ENCODE assay signal across 26 mouse cellular contexts in genomic region chr3:42587296-42587932, GRCm38 (mm10).
DNase-seq lines count a peak whose midpoint lies in the region; ATAC-seq and TF ChIP-seq lines count a peak whose summit lies in the region.
"Had no signal": no experiment of that assay in that cellular context is flagged by ENCODE, and none has a peak within 500 bp of the region (broad histone marks: within the 10 kb centered on the region; RNA-seq: fewer than 3 reads in every experiment).

No protein-coding gene starts in this region.

- no peak overlapping the region for H3K4me2 ChIP-seq in forebrain, embryonic 15.5 days (replicated peaks)
- no peak overlapping the region for H3K4me2 ChIP-seq in neural tube, embryonic 13.5 days
- H3K4me2 ChIP-seq in limb, embryonic 13.5 days (replicated peaks), result no peak overlapping the region
- H3K4me2 ChIP-seq in stomach, postnatal 0 days (replicated peaks; ENCODE audit: low read depth), result no peak overlapping the region
- H3K4me2 ChIP-seq: embryonic facial prominence, embryonic 13.5 days; heart, embryonic 12.5 days; hindbrain, embryonic 12.5 days; liver, embryonic 11.5 days; midbrain, embryonic 11.5 days had no signal

- H3K27ac ChIP-seq in forebrain, embryonic 15.5 days (replicated peaks), result no peak overlapping the region
- H3K27ac ChIP-seq in forebrain, embryonic 10.5 days, result no peak overlapping the region
- no peak overlapping the region for H3K27ac ChIP-seq in neural tube, embryonic 13.5 days (replicated peaks)
- H3K27ac ChIP-seq in limb, embryonic 13.5 days, result no peak overlapping the region
- no peak overlapping the region for H3K27ac ChIP-seq in stomach, postnatal 0 days (replicated peaks)
- H3K27ac ChIP-seq in heart, embryonic 10.5 days, result no peak overlapping the region
- H3K27ac ChIP-seq: embryonic facial prominence, embryonic 13.5 days; hindbrain, embryonic 12.5 days had no signal

- no peak for TF ChIP-seq EP300 in stomach, postnatal 0 days (optimal IDR thresholded peaks at IDR 0.05)

- no peak for DNase-seq in forebrain, embryonic 10.5 days (ENCODE audit: extremely low spot score, low spot score)
- no peak for DNase-seq in neural tube, embryonic 10.5 days (ENCODE audit: extremely low spot score, low spot score)
- DNase-seq in stomach, postnatal 0 days (ENCODE audit: low spot score), result no peak
- no peak for DNase-seq in heart, embryonic 10.5 days (ENCODE audit: low spot score)
- DNase-seq: adrenal gland, adult 2 months; cerebellum, adult 11-12 months; cerebellum, postnatal 10 days; gastrocnemius, postnatal 10 days; heart, postnatal 10 days; kidney, adult 9 months; kidney, postnatal 25 days; liver, postnatal 0 days; lung, postnatal 10 days; retina, postnatal 1 day; right cerebral cortex, postnatal 25 days; spleen, adult 18-20 months had no signal

- H3K36me3 ChIP-seq in forebrain, embryonic 15.5 days, result no peaks in the 10 kb centered on the region
- no peaks in the 10 kb centered on the region for H3K36me3 ChIP-seq in forebrain, embryonic 10.5 days (replicated peaks)
- H3K36me3 ChIP-seq in neural tube, embryonic 13.5 days, result no peaks in the 10 kb centered on the region
- H3K36me3 ChIP-seq in limb, embryonic 13.5 days, result no peaks in the 10 kb centered on the region
- no peaks in the 10 kb centered on the region for H3K36me3 ChIP-seq in stomach, postnatal 0 days (ENCODE audit: control insufficient read depth, insufficient read depth, low read length)
- H3K36me3 ChIP-seq in heart, embryonic 10.5 days, result no peaks in the 10 kb centered on the region
- H3K36me3 ChIP-seq: embryonic facial prominence, embryonic 13.5 days; G1E; heart, embryonic 12.5 days; hindbrain, embryonic 12.5 days had no signal

- no peak for TF ChIP-seq CTCF in stomach, postnatal 0 days (IDR thresholded peaks at IDR 0.05; ENCODE audit: low read depth)

- no peak overlapping the region for H3K4me3 ChIP-seq in forebrain, embryonic 15.5 days
- H3K4me3 ChIP-seq in forebrain, embryonic 10.5 days, result no peak overlapping the region
- H3K4me3 ChIP-seq in neural tube, embryonic 13.5 days, result no peak overlapping the region
- no peak overlapping the region for H3K4me3 ChIP-seq in limb, embryonic 13.5 days
- H3K4me3 ChIP-seq in stomach, postnatal 0 days (ENCODE audit: low read depth, low read length), result no peak overlapping the region
- H3K4me3 ChIP-seq in heart, embryonic 10.5 days, result no peak overlapping the region
- H3K4me3 ChIP-seq: embryonic facial prominence, embryonic 13.5 days; heart, embryonic 12.5 days; hindbrain, embryonic 12.5 days had no signal

- 0 out of 2 replicates have a peak, but pooled peaks cover 4% of the 10 kb centered on the region for H3K4me1 ChIP-seq in forebrain, embryonic 15.5 days
- no peaks in the 10 kb centered on the region for H3K4me1 ChIP-seq in forebrain, embryonic 10.5 days
- no peaks in the 10 kb centered on the region for H3K4me1 ChIP-seq in neural tube, embryonic 13.5 days (replicated peaks)
- no peaks in the 10 kb centered on the region for H3K4me1 ChIP-seq in limb, embryonic 13.5 days
- no peaks in the 10 kb centered on the region for H3K4me1 ChIP-seq in stomach, postnatal 0 days (replicated peaks; ENCODE audit: control insufficient read depth, insufficient read depth)
- H3K4me1 ChIP-seq in heart, embryonic 10.5 days, result no peaks in the 10 kb centered on the region
- H3K4me1 ChIP-seq: embryonic facial prominence, embryonic 13.5 days; heart, embryonic 12.5 days; hindbrain, embryonic 12.5 days had no signal

- no peaks in the 10 kb centered on the region for H3K9me3 ChIP-seq in forebrain, embryonic 15.5 days
- H3K9me3 ChIP-seq in forebrain, embryonic 10.5 days, result no peaks in the 10 kb centered on the region
- H3K9me3 ChIP-seq in neural tube, embryonic 13.5 days, result no peaks in the 10 kb centered on the region
- no peaks in the 10 kb centered on the region for H3K9me3 ChIP-seq in limb, embryonic 13.5 days
- no peaks in the 10 kb centered on the region for H3K9me3 ChIP-seq in stomach, postnatal 0 days (ENCODE audit: control insufficient read depth, low read length)
- no peaks in the 10 kb centered on the region for H3K9me3 ChIP-seq in heart, embryonic 10.5 days
- H3K9me3 ChIP-seq: embryonic facial prominence, embryonic 13.5 days; G1E; heart, embryonic 12.5 days; hindbrain, embryonic 12.5 days had no signal

- peak; percentile 71 for ATAC-seq in forebrain, embryonic 15.5 days (replicated peaks)
- ATAC-seq in neural tube, embryonic 13.5 days (ENCODE audit: low read depth), result peak; percentile 92
- peak; percentile 86 for ATAC-seq in limb, embryonic 13.5 days (ENCODE audit: low FRiP score, low read depth)
- no peak for ATAC-seq in stomach, postnatal 0 days (ENCODE audit: low FRiP score, low TSS enrichment)
- ATAC-seq: intestine, embryonic 16.5 days; liver, postnatal 0 days had no signal

- WGBS in forebrain, embryonic 15.5 days, result 38% methylated on average over 6 of the region's 6 CpGs
- 81% methylated on average over 6 of the region's 6 CpGs for WGBS in forebrain, embryonic 10.5 days
- 44% methylated on average over 6 of the region's 6 CpGs for WGBS in neural tube, embryonic 13.5 days
- 19% methylated on average over 6 of the region's 6 CpGs for WGBS in limb, embryonic 13.5 days
- WGBS in stomach, postnatal 0 days, result 75% methylated on average over 6 of the region's 6 CpGs
- WGBS in heart, embryonic 10.5 days, result 80% methylated on average over 6 of the region's 6 CpGs

- H3K27me3 ChIP-seq in forebrain, embryonic 15.5 days, result no peaks in the 10 kb centered on the region
- H3K27me3 ChIP-seq in forebrain, embryonic 10.5 days (ENCODE audit: poor library complexity, severe bottlenecking), result no peaks in the 10 kb centered on the region
- H3K27me3 ChIP-seq in neural tube, embryonic 13.5 days, result no peaks in the 10 kb centered on the region
- no peaks in the 10 kb centered on the region for H3K27me3 ChIP-seq in limb, embryonic 13.5 days
- H3K27me3 ChIP-seq in stomach, postnatal 0 days (ENCODE audit: control insufficient read depth, insufficient read depth, low read length), result no peaks in the 10 kb centered on the region
- H3K27me3 ChIP-seq in heart, embryonic 10.5 days (ENCODE audit: insufficient read depth, poor library complexity, severe bottlenecking), result no peaks in the 10 kb centered on the region
- H3K27me3 ChIP-seq: embryonic facial prominence, embryonic 13.5 days; heart, embryonic 12.5 days; hindbrain, embryonic 12.5 days had no signal

- no peak overlapping the region for H3K9ac ChIP-seq in forebrain, embryonic 15.5 days (replicated peaks)
- H3K9ac ChIP-seq in neural tube, embryonic 13.5 days, result no peak overlapping the region
- H3K9ac ChIP-seq in limb, embryonic 13.5 days, result no peak overlapping the region
- H3K9ac ChIP-seq in stomach, postnatal 0 days (ENCODE audit: low read length), result no peak overlapping the region
- H3K9ac ChIP-seq: embryonic facial prominence, embryonic 13.5 days; heart, embryonic 12.5 days; hindbrain, embryonic 12.5 days; liver, postnatal 0 days had no signal
